Mouse (Mus musculus) intestine, postnatal 0 days (tissue): Measurements from ENCODE around the gene Pck2. TPM values are rescaled to one million over a fixed set of nuclear protein-coding genes. Genes with fewer than 3 reads are reported as not detected.

Source experiments
- ATAC-seq: fragments of 200-750 bp; cut with Nextera tagmentation; 2 replicates; pipeline ENCODE4 v1.8.0; 2017; ENCODE audit warnings: mild to moderate bottlenecking, moderate TSS enrichment, moderate library complexity
- H3K27ac ChIP-seq: fragments of 300-500 bp; sonication (generic); 2 replicates; pipeline ENCODE4 v1.5.1; 2014; ENCODE audit warnings: mild to moderate bottlenecking, low read depth, low read length, moderate library complexity
- H3K27me3 ChIP-seq: fragments of 300-500 bp; sonication (generic); replicated peaks from 2 replicates; pipeline ENCODE4 v1.6.1; 2014; ENCODE audit warnings: low read length, mixed read lengths; ENCODE audit not compliant: control insufficient read depth, insufficient read depth
- H3K36me3 ChIP-seq: fragments of 300-500 bp; sonication (generic); 2 replicates; pipeline ENCODE4 v1.6.1; 2014; ENCODE audit warnings: mild to moderate bottlenecking, moderate library complexity; ENCODE audit not compliant: control insufficient read depth, insufficient read depth
- H3K4me1 ChIP-seq: fragments of 300-500 bp; sonication (generic); replicated peaks from 2 replicates; pipeline ENCODE4 v1.6.1; 2014; ENCODE audit warnings: antibody characterized with exemption, low read length, mixed read lengths; ENCODE audit not compliant: control insufficient read depth, insufficient read depth
- H3K4me2 ChIP-seq: fragments of 300-500 bp; sonication (generic); replicated peaks from 2 replicates; pipeline ENCODE4 v1.6.1; 2014; ENCODE audit warnings: low read depth, mild to moderate bottlenecking, moderate library complexity
- H3K4me3 ChIP-seq: fragments of 300-500 bp; sonication (generic); 2 replicates; pipeline ENCODE4 v1.5.1; 2014; ENCODE audit warnings: low read depth, low read length
- H3K9ac ChIP-seq: fragments of 300-500 bp; sonication (generic); 2 replicates; pipeline ENCODE4 v1.6.1; 2014; ENCODE audit warnings: mild to moderate bottlenecking, low read depth, low read length
- H3K9me3 ChIP-seq: fragments of 300-500 bp; sonication (generic); 2 replicates; pipeline ENCODE4 v1.6.1; 2016; ENCODE audit warnings: mixed run types; ENCODE audit not compliant: control insufficient read depth
- CTCF ChIP-seq: sonication (generic); IDR thresholded peaks from 2 replicates; pipeline ENCODE4 v1.5.1; 2016; ENCODE audit warnings: low read depth, mild to moderate bottlenecking, control low read depth, antibody characterized with exemption, moderate library complexity
- WGBS: fragments of 180-500 bp; shearing (Covaris S2); extraction: QIAGEN DNeasy Blood & Tissue Kit; methylation state at CpG from one replicate; pipeline ENCODE4 v1.1.7; 2014; 5-methylcytosine and 5-hydroxymethylcytosine counted together
- polyA plus RNA-seq: library from polyadenylated mRNA; unstranded; fragments of >200 nt; fragmentation: Nextera tagmentation; extraction: Ambion mirVana; gene quantifications from 2 replicates; pipeline ENCODE4 v1.2.1, GENCODE M21; 2015

The Pck2 gene
- polyA plus RNA-seq, 1 experiment from 2014 or later, result 17.6 TPM

GRCm38 (mm10) chr14:55511037-55511436, 29.0 kb upstream of the Pck2 start:
- Histone ChIP-seq H3K4me3 (no peak overlapping the region), H3K27me3 (no peaks in the 10 kb centered on the region), H3K9me3 (no peaks in the 10 kb centered on the region), H3K4me2 (no peak overlapping the region), H3K9ac (no peak overlapping the region), H3K36me3 (no peaks in the 10 kb centered on the region), H3K4me1 (no peaks in the 10 kb centered on the region), H3K27ac (no peak overlapping the region)
- no peak for ATAC-seq
- WGBS, result 41% methylated on average over 7 of the region's 7 CpGs
- TF ChIP-seq CTCF, result no peak

- Histone ChIP-seq H3K27me3 (no peaks in the 10 kb centered on the region), H3K4me2 (no peak overlapping the region), H3K36me3 (no peaks in the 10 kb centered on the region), H3K4me3 (no peak overlapping the region), H3K9me3 (no peaks in the 10 kb centered on the region), H3K9ac (no peak overlapping the region), H3K4me1 (no peaks in the 10 kb centered on the region), H3K27ac (no peak overlapping the region)
- ATAC-seq, result no peak
- TF ChIP-seq CTCF, result no peak
- 35% methylated on average over 10 of the region's 10 CpGs for WGBS
These were observed 26.1 kb upstream of the Pck2 start for GRCm38 (mm10) chr14:55513927-55514326.

DNA sequence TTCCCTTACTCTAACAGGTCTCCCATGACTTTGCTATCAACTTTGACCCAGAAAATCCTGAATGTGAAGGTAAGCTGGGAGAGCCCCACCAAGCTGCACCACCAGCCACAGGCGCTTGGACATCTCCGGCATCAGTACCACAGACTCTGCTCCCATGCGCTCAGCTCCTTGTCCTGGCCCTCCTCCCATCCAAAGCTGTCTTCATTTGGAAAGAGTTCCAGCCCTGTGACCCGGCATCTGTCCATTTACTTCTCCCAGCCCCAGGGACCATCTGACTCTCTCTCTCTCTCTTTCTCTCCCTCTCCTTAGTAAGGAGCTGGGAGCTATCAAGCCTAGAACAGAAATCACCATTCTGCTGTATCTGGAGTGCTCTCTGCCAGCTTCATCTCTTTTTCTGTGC, 24.2 kb upstream of the Pck2 start:
- H3K9me3 ChIP-seq, result no peaks in the 10 kb centered on the region
- WGBS, result 87% methylated on average over 4 of the region's 4 CpGs
- peaks cover 6% of the 10 kb centered on the region; the same call in 1 of the 2 replicates for H3K27me3 ChIP-seq
- no peak for TF ChIP-seq CTCF
- no peaks in the 10 kb centered on the region for H3K4me1 ChIP-seq
- H3K9ac ChIP-seq, result no peak overlapping the region
- no peaks in the 10 kb centered on the region for H3K36me3 ChIP-seq
- H3K4me2 ChIP-seq, result no peak overlapping the region
- H3K27ac ChIP-seq, result no peak overlapping the region
- H3K4me3 ChIP-seq, result no peak overlapping the region
- no peak for ATAC-seq

DNA sequence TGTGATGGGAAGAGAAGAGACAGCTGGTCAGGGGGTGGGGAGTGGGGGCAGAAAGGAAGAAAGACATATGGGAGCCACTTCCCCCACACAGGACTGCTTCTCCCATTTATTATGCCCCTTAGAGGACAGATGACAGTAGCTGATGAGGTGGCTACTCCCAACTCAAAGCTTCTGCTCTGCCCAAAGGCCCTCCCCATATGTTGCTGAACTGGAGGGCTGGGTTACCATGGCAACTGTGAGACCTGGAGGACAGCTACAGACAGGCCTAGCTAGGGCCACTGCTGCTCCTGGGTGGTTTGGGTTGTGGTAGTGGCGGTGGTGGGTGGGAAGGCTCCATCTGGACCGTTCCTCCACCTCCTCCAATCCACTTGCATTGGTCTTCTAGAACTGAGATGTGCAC, 21.2 kb upstream of the Pck2 start:
- H3K4me1 ChIP-seq, result no peaks in the 10 kb centered on the region
- no peak overlapping the region for H3K4me3 ChIP-seq
- no peak overlapping the region for H3K9ac ChIP-seq
- H3K4me2 ChIP-seq, result no peak overlapping the region
- no peak for TF ChIP-seq CTCF
- H3K27me3 ChIP-seq, result peaks cover 16% of the 10 kb centered on the region
- no peak for ATAC-seq
- no peaks in the 10 kb centered on the region for H3K36me3 ChIP-seq
- H3K9me3 ChIP-seq, result no peaks in the 10 kb centered on the region
- 55% methylated on average over 2 of the region's 2 CpGs for WGBS
- H3K27ac ChIP-seq, result no peak overlapping the region

DNA sequence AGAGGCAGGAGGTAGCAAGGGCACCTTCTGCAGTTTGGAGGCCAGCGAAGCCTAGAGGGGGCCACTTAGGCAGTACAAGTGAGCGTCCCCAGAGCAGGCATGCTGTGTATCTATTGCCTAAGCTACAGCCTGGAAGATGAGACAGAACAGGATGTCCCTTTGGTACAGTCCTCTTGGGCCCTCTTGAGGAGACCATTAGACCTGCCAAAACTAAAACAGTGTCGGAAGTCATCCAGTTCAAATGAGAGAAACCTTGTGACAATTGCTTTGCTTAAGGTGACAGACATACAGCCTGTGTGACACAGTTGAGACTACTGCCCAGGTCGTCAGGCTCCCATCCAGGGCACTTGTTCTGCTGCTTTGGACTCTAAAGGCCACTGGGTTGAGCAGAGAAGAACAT, 20.5 kb upstream of the Pck2 start:
- 0 out of 2 replicates have a peak, but pooled peaks have one; percentile 11 for TF ChIP-seq CTCF
- no peak overlapping the region for H3K9ac ChIP-seq
- H3K9me3 ChIP-seq, result no peaks in the 10 kb centered on the region
- no peaks in the 10 kb centered on the region for H3K36me3 ChIP-seq
- H3K27ac ChIP-seq, result no peak overlapping the region
- H3K4me2 ChIP-seq, result no peak overlapping the region
- no peak overlapping the region for H3K4me3 ChIP-seq
- 73% methylated on average over 4 of the region's 4 CpGs for WGBS
- peaks cover 18% of the 10 kb centered on the region for H3K27me3 ChIP-seq
- no peaks in the 10 kb centered on the region for H3K4me1 ChIP-seq
- no peak for ATAC-seq

DNA sequence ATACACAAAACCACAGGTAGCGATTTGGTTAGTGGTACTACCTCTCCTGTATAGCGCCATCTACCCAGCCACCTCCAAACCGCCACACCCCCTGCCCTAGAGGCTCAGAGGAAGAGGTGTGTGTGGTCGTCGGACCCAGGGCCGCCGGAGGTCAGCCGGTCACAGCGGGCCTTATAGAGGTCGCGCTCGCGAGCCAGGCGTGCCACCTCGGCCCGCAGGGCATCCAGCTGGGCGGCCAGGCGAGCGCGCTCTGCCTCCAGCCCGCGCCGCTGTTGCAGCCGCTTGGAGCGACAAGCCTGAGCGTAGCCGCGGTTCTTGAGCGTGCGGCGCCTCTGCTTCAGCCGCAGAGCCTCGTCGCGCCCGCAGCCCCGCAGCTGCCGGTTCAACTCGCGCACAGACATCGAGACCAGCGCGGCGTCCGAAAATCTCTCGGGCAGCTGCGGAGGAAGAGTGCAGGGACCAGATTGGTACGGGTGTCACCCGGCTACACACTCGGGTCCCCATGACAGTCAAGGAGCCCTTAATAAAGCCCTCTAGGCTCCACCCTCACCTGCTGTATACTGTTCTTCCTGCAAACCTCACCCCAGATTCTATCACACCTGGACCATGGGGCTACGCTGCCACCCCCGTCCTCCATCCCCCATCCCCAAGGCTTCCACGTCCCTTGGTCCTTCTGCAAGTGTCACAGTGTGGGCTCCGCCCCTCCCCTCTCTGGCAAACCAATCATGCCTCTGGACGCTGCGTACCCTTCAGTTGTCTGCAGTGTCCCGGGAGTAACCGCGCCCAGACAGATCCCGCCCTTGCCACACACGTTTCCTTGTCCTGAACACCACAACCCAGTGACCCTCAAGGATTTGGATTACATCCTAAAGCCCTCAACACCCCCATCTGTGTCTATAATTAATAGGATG, 19.4 kb upstream of the Pck2 start:
- peak; percentile 27; the same call in 1 of the 2 replicates for TF ChIP-seq CTCF
- H3K9me3 ChIP-seq, result no peaks in the 10 kb centered on the region
- H3K4me2 ChIP-seq, result peak overlapping the region; percentile 80
- peak overlapping the region; percentile 41 for H3K4me3 ChIP-seq
- under 1% methylated on average over 61 of the region's 61 CpGs for WGBS
- no peaks in the 10 kb centered on the region for H3K4me1 ChIP-seq
- H3K27ac ChIP-seq, result no peak overlapping the region
- H3K9ac ChIP-seq, result no peak overlapping the region
- peak; percentile 31; the same call in 1 of the 2 replicates for ATAC-seq
- no peaks in the 10 kb centered on the region for H3K36me3 ChIP-seq
- H3K27me3 ChIP-seq, result peaks cover 20% of the 10 kb centered on the region
